Mouse (Mus musculus) intestine, postnatal 0 days (tissue): ENCODE data around the gene Rsph6a. TPM values are rescaled to one million over a fixed set of nuclear protein-coding genes. Genes with fewer than 3 reads are reported as not detected.
A peak's percentile ranks its signal among the peaks of the same experiment; 100 is the strongest.

Source experiments
- ATAC-seq: fragments of 200-750 bp; cut with Nextera tagmentation; 2 replicates; pipeline ENCODE4 v1.8.0; 2017; ENCODE audit warnings: mild to moderate bottlenecking, moderate TSS enrichment, moderate library complexity
- H3K27ac ChIP-seq: fragments of 300-500 bp; sonication (generic); 2 replicates; pipeline ENCODE4 v1.5.1; 2014; ENCODE audit warnings: mild to moderate bottlenecking, low read depth, low read length, moderate library complexity
- H3K27me3 ChIP-seq: fragments of 300-500 bp; sonication (generic); replicated peaks from 2 replicates; pipeline ENCODE4 v1.6.1; 2014; ENCODE audit warnings: low read length, mixed read lengths; ENCODE audit not compliant: control insufficient read depth, insufficient read depth
- H3K36me3 ChIP-seq: fragments of 300-500 bp; sonication (generic); 2 replicates; pipeline ENCODE4 v1.6.1; 2014; ENCODE audit warnings: mild to moderate bottlenecking, moderate library complexity; ENCODE audit not compliant: control insufficient read depth, insufficient read depth
- H3K4me1 ChIP-seq: fragments of 300-500 bp; sonication (generic); replicated peaks from 2 replicates; pipeline ENCODE4 v1.6.1; 2014; ENCODE audit warnings: antibody characterized with exemption, low read length, mixed read lengths; ENCODE audit not compliant: control insufficient read depth, insufficient read depth
- H3K4me2 ChIP-seq: fragments of 300-500 bp; sonication (generic); replicated peaks from 2 replicates; pipeline ENCODE4 v1.6.1; 2014; ENCODE audit warnings: low read depth, mild to moderate bottlenecking, moderate library complexity
- H3K4me3 ChIP-seq: fragments of 300-500 bp; sonication (generic); 2 replicates; pipeline ENCODE4 v1.5.1; 2014; ENCODE audit warnings: low read depth, low read length
- H3K9ac ChIP-seq: fragments of 300-500 bp; sonication (generic); 2 replicates; pipeline ENCODE4 v1.6.1; 2014; ENCODE audit warnings: mild to moderate bottlenecking, low read depth, low read length
- H3K9me3 ChIP-seq: fragments of 300-500 bp; sonication (generic); 2 replicates; pipeline ENCODE4 v1.6.1; 2016; ENCODE audit warnings: mixed run types; ENCODE audit not compliant: control insufficient read depth
- CTCF ChIP-seq: sonication (generic); IDR thresholded peaks from 2 replicates; pipeline ENCODE4 v1.5.1; 2016; ENCODE audit warnings: low read depth, mild to moderate bottlenecking, control low read depth, antibody characterized with exemption, moderate library complexity
- WGBS: fragments of 180-500 bp; shearing (Covaris S2); extraction: QIAGEN DNeasy Blood & Tissue Kit; methylation state at CpG from one replicate; pipeline ENCODE4 v1.1.7; 2014; 5-methylcytosine and 5-hydroxymethylcytosine counted together
- polyA plus RNA-seq: library from polyadenylated mRNA; unstranded; fragments of >200 nt; fragmentation: Nextera tagmentation; extraction: Ambion mirVana; gene quantifications from 2 replicates; pipeline ENCODE4 v1.2.1, GENCODE M21; 2015

The Rsph6a gene
- polyA plus RNA-seq, 1 experiment from 2014 or later, result not detected

DNA sequence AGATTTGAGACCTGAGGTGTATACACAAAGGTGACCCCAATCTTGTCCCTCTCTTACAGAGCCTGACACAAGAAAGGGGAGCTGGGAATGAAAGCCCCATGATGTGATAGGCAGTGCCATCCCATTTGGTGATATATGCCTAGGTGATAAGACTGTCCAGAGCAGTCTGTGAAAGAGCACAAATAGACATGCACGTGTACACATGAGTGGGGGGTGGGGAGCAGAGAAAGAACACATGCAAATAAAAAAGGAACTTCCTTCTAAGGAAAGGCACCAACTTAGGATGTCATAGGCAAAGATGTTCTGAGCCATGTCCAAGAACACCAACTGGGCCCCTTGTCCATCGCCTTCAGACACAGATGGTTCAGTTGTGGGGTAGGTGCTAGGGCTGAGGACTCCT, 50.0 kb downstream of the Rsph6a start:
- WGBS, result 66% methylated on average over 2 of the region's 2 CpGs
- TF ChIP-seq CTCF, result no peak
- H3K4me2 ChIP-seq, result no peak overlapping the region
- H3K27ac ChIP-seq, result no peak overlapping the region
- no peak overlapping the region for H3K4me3 ChIP-seq
- no peaks in the 10 kb centered on the region for H3K36me3 ChIP-seq
- no peaks in the 10 kb centered on the region for H3K4me1 ChIP-seq
- no peaks in the 10 kb centered on the region for H3K9me3 ChIP-seq
- no peak for ATAC-seq
- H3K27me3 ChIP-seq, result no peaks in the 10 kb centered on the region
- no peak overlapping the region for H3K9ac ChIP-seq

DNA sequence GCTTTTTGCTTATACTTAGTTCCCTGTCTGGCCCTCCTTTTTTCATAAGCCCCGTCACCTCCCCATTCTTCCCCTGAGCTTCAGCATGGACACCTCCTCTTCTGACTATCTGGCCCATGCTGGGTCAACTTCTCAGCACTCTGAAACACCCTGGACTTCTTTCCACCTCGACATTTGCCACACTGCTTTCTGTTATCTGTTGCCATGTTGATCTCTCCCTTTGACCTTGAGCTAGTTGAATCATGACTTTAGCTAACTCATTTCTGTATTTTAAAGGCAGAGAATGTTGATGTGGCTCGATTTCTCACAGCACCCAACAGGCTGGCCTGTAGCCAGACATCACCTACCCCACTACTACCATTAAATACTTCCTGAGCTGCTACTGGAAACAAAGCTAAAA, 52.9 kb downstream of the Rsph6a start:
- no peak overlapping the region for H3K4me3 ChIP-seq
- H3K9ac ChIP-seq, result no peak overlapping the region
- TF ChIP-seq CTCF, result no peak
- ATAC-seq, result no peak
- no peaks in the 10 kb centered on the region for H3K36me3 ChIP-seq
- no peaks in the 10 kb centered on the region for H3K27me3 ChIP-seq
- no peaks in the 10 kb centered on the region for H3K9me3 ChIP-seq
- WGBS, result 46% methylated on average over 3 of the region's 3 CpGs
- H3K4me1 ChIP-seq, result no peaks in the 10 kb centered on the region
- no peak overlapping the region for H3K4me2 ChIP-seq
- no peak overlapping the region for H3K27ac ChIP-seq

GRCm38 (mm10) chr7:19109565-19109964, 55.1 kb downstream of the Rsph6a start:
- H3K4me3 ChIP-seq, result no peak overlapping the region
- no peak overlapping the region for H3K4me2 ChIP-seq
- TF ChIP-seq CTCF, result no peak
- WGBS, result 85% methylated on average over 1 of the region's 1 CpGs
- ATAC-seq, result no peak
- no peaks in the 10 kb centered on the region for H3K27me3 ChIP-seq
- H3K9ac ChIP-seq, result no peak overlapping the region
- no peaks in the 10 kb centered on the region for H3K36me3 ChIP-seq
- H3K4me1 ChIP-seq, result no peaks in the 10 kb centered on the region
- no peaks in the 10 kb centered on the region for H3K9me3 ChIP-seq
- no peak overlapping the region for H3K27ac ChIP-seq

GRCm38 (mm10) chr7:19118028-19118771, 63.7 kb downstream of the Rsph6a start, which contains the start of gene Gm4969:
Gene Gm4969 (minus strand): TSS chr7:19118368.
- H3K4me3 ChIP-seq, result 0 out of 2 replicates have a peak within 1 kb of the TSS, but pooled peaks have one; percentile 3
- peak; percentile 53 for TF ChIP-seq CTCF
- no peak within 1 kb of the TSS for H3K9ac ChIP-seq
- H3K27ac ChIP-seq, result no peak within 1 kb of the TSS
- no peaks in the 10 kb centered on the region for H3K9me3 ChIP-seq
- H3K36me3 ChIP-seq, result no peaks in the 10 kb centered on the region
- H3K4me1 ChIP-seq, result no peaks in the 10 kb centered on the region
- peak; percentile 43 for ATAC-seq
- H3K27me3 ChIP-seq, result peaks cover 4% of the 10 kb centered on the region; the same call in 1 of the 2 replicates
- peak within 1 kb of the TSS; percentile 40 for H3K4me2 ChIP-seq
- WGBS, result 27% methylated on average over 64 of the region's 64 CpGs

DNA sequence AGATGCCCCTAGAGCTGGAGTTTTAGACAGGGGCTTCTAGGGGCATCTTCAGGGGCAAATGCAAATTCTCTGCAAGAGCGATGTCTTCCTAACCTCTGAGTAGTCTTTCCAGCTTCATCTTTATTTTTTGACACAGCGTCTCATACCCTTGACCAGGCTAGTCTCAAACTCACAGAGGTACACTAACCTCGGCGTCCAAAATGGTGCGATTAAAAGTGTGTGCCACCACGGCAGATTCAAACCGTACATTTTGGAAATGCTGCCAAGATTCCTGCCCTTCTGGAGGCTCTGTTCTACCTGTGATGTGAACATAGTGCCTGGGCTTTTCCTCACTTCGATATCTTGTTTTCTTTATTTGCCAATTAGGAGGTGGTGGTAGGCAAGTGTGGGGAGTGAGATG, 64.6 kb downstream of the Rsph6a start:
- 93% methylated on average over 8 of the region's 8 CpGs for WGBS
- Histone ChIP-seq H3K4me3 (peak overlapping the region; percentile 62; the same call in 1 of the 2 replicates), H3K27me3 (peaks cover 4% of the 10 kb centered on the region; the same call in 1 of the 2 replicates), H3K9me3 (no peaks in the 10 kb centered on the region), H3K9ac (no peak overlapping the region), H3K4me1 (no peaks in the 10 kb centered on the region), H3K27ac (no peak overlapping the region), H3K4me2 (no peak overlapping the region), H3K36me3 (no peaks in the 10 kb centered on the region)
- TF ChIP-seq CTCF, result no peak
- ATAC-seq, result 0 out of 2 replicates have a peak, but pooled peaks have one; percentile 1

GRCm38 (mm10) chr7:19119631-19120429, 65.3 kb downstream of the Rsph6a start, which contains the start of gene Fbxo46:
Gene Fbxo46 (plus strand): TSS chr7:19119859.
- peak within 1 kb of the TSS; percentile 79 for H3K4me2 ChIP-seq
- H3K9me3 ChIP-seq, result no peaks in the 10 kb centered on the region
- peaks cover 4% of the 10 kb centered on the region; the same call in 1 of the 2 replicates for H3K27me3 ChIP-seq
- peak within 1 kb of the TSS; percentile 48 for H3K9ac ChIP-seq
- 0 out of 2 replicates have a peak, but pooled peaks cover 3% of the 10 kb centered on the region for H3K4me1 ChIP-seq
- H3K4me3 ChIP-seq, result peak within 1 kb of the TSS; percentile 62
- ATAC-seq, result peak; percentile 91
- 2% methylated on average over 34 of the region's 34 CpGs for WGBS
- no peak within 1 kb of the TSS for H3K27ac ChIP-seq
- TF ChIP-seq CTCF, result no peak
- no peaks in the 10 kb centered on the region for H3K36me3 ChIP-seq
